Mouse (Mus musculus) thymus, adult 2 months (tissue): ENCODE measurements around the gene Celf5.

Experiments used
- CTCF ChIP-seq: fragments of 200-500 bp; IDR thresholded peaks from 2 replicates; pipeline ENCODE4 v1.5.1; 2012; ENCODE audit warnings: mild to moderate bottlenecking, control low read depth, low read length, moderate library complexity, borderline replicate concordance; ENCODE audit not compliant: control insufficient read depth, poor library complexity, insufficient read depth; ENCODE audit errors: extremely low read depth
- POLR2A ChIP-seq: fragments of 200-500 bp; IDR thresholded peaks from 2 replicates; pipeline ENCODE4 v1.6.1; 2012; ENCODE audit warnings: mild to moderate bottlenecking, low read length, control low read depth, moderate library complexity; ENCODE audit not compliant: control insufficient read depth, poor library complexity, insufficient read depth; ENCODE audit errors: extremely low read depth

- TF ChIP-seq CTCF (no peak), POLR2A (no peak)
Measured at GRCm38 (mm10) chr10:81454106-81454505, 28.4 kb downstream of the Celf5 start.
